Mouse (Mus musculus) kidney, postnatal 0 days (tissue): ENCODE results near the gene Ppp1r16b. TPM values are rescaled to one million over a fixed set of nuclear protein-coding genes. Genes with fewer than 3 reads are reported as not detected.

Experiments
- ATAC-seq: fragments of 200-750 bp; cut with Nextera tagmentation; replicated peaks from 2 replicates; pipeline ENCODE4 v1.8.0; 2017; ENCODE audit warnings: low read depth, moderate number of reproducible peaks, moderate TSS enrichment, moderate library complexity; ENCODE audit not compliant: low FRiP score
- DNase-seq: peaks from one replicate; pipeline ENCODE4 v3.0.0-alpha.2; 2016; ENCODE audit warnings: low spot score
- H3K27ac ChIP-seq: fragments of 300-500 bp; sonication (generic); 2 replicates; pipeline ENCODE4 v1.5.1; 2014; ENCODE audit warnings: mild to moderate bottlenecking
- H3K27me3 ChIP-seq: fragments of 300-500 bp; sonication (generic); 2 replicates; pipeline ENCODE4 v1.6.1; 2014; ENCODE audit warnings: low read length, mixed read lengths; ENCODE audit not compliant: insufficient read depth
- H3K36me3 ChIP-seq: fragments of 300-500 bp; sonication (generic); 2 replicates; pipeline ENCODE4 v1.6.1; 2014; ENCODE audit warnings: low read length, mixed read lengths; ENCODE audit not compliant: insufficient read depth
- H3K4me1 ChIP-seq: fragments of 300-500 bp; sonication (generic); replicated peaks from 2 replicates; pipeline ENCODE4 v1.6.1; 2014; ENCODE audit warnings: antibody characterized with exemption, low read length, mixed read lengths; ENCODE audit not compliant: insufficient read depth
- H3K4me2 ChIP-seq: fragments of 300-500 bp; sonication (generic); 2 replicates; pipeline ENCODE4 v1.6.1; 2014; ENCODE audit warnings: mild to moderate bottlenecking, low read length, moderate library complexity, mixed read lengths
- H3K4me3 ChIP-seq: fragments of 300-500 bp; sonication (generic); replicated peaks from 2 replicates; pipeline ENCODE4 v1.5.1; 2014; ENCODE audit warnings: low read depth, low read length
- H3K9ac ChIP-seq: fragments of 300-500 bp; sonication (generic); 2 replicates; pipeline ENCODE4 v1.6.1; 2014; ENCODE audit warnings: low read depth, low read length
- H3K9me3 ChIP-seq: fragments of 300-500 bp; sonication (generic); replicated peaks from 2 replicates; pipeline ENCODE4 v1.6.1; 2016; ENCODE audit warnings: low read length, inconsistent platforms, mixed read lengths
- CTCF ChIP-seq: IDR thresholded peaks from 2 replicates; pipeline ENCODE4 v1.5.1; 2016; ENCODE audit warnings: antibody characterized with exemption, low read depth, mild to moderate bottlenecking, moderate library complexity
- WGBS: fragments of 180-500 bp; shearing (Covaris S2); extraction: QIAGEN DNeasy Blood & Tissue Kit; methylation state at CpG from one replicate; pipeline ENCODE4 v1.1.7; 2014; 5-methylcytosine and 5-hydroxymethylcytosine counted together
- polyA plus RNA-seq: library from polyadenylated mRNA; unstranded; fragments of >200 nt; fragmentation: Nextera tagmentation; extraction: Ambion mirVana; gene quantifications from 2 replicates; pipeline ENCODE4 v1.2.1, GENCODE M21; 2015

Gene Ppp1r16b
- polyA plus RNA-seq, 1 experiment from 2014 or later = 10.1 TPM

DNA sequence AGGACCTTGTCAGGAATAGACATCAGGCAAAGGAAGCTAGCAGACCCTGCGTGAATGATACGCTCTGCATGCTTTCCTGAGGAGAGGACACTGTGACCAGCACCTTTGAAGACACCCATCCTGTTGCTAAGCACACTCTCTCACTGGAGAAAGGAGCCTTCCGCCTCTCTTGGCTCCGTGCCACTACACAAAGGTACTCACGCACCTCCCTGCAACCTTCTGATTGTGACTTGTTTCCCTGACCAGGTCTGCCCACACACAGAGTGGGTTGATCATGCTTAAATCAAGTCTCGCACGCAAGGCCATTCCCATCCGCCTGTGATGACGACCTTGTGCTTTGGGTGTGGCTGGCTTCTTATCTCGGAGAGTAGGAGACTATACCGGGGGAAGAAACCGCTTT is 42.9 kb downstream of the Ppp1r16b start:
- H3K4me1 ChIP-seq = no peaks in the 10 kb centered on the region
- H3K4me2 ChIP-seq = no peak overlapping the region
- H3K9ac ChIP-seq = no peak overlapping the region
- H3K36me3 ChIP-seq = no peaks in the 10 kb centered on the region
- DNase-seq (no peak), ATAC-seq (no peak)
- no peak overlapping the region for H3K27ac ChIP-seq
- no peak for TF ChIP-seq CTCF
- no peaks in the 10 kb centered on the region for H3K27me3 ChIP-seq
- H3K4me3 ChIP-seq = no peak overlapping the region
- no peaks in the 10 kb centered on the region for H3K9me3 ChIP-seq
- 86% methylated on average over 12 of the region's 12 CpGs for WGBS

DNA sequence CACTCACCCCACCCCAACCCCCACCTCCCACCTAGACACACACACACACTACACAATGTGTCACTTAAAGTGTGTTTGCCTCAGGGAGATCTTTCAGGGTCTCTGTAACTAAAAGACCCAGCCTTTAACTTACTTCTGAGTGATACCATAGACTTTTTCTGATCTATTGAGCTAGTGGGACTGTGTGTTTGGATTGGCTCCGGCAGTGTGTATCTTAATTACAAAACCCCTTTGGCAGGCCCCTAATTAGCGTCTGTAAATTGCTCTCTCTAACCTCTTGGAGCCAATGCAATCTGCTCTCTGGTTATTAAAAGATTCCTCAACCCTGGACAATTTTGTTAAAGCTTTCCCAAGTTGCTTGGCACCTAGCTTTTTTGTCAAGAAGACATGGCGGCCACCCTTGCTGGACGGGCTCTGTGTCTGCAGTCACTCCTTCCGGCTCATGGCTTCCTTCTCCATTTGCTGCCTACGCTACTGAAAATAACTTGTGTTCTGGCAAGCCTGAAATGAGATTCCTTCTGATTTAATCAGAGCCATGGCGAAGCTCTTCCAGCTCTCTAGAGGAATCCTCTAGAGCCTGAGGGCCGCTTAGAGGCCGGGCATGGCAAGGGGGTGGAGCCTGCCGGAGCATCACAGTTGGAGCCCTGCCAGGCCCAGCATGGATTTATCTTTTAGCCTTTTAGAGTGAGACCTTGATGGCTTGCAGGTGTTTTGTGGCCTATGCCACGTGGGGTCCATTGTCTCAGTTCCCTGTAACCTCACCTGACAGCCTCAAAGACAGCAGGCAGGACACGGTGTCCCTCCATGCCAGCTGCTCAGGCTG is 46.9 kb downstream of the Ppp1r16b start:
- peak; percentile 25 for DNase-seq
- no peak overlapping the region for H3K4me3 ChIP-seq

GRCm38 (mm10) chr2:158714826-158715225 is 49.6 kb downstream of the Ppp1r16b start:
- Histone ChIP-seq H3K4me2 (no peak overlapping the region), H3K9me3 (no peaks in the 10 kb centered on the region), H3K27me3 (no peaks in the 10 kb centered on the region), H3K9ac (no peak overlapping the region), H3K36me3 (no peaks in the 10 kb centered on the region), H3K4me3 (no peak overlapping the region), H3K27ac (no peak overlapping the region), H3K4me1 (no peaks in the 10 kb centered on the region)
- TF ChIP-seq CTCF = no peak
- ATAC-seq (no peak), DNase-seq (no peak)
- 80% methylated on average over 6 of the region's 6 CpGs for WGBS

More for the DNA sequence above, 46.9 kb downstream of the Ppp1r16b start:
- H3K36me3 ChIP-seq = no peaks in the 10 kb centered on the region
- 39% methylated on average over 12 of the region's 12 CpGs for WGBS
- no peak; the same call in 1 of the 2 replicates for ATAC-seq
- no peak overlapping the region for H3K27ac ChIP-seq
- no peak overlapping the region for H3K4me2 ChIP-seq
- TF ChIP-seq CTCF = no peak
- H3K9me3 ChIP-seq = no peaks in the 10 kb centered on the region
- H3K9ac ChIP-seq = no peak overlapping the region
- H3K27me3 ChIP-seq = no peaks in the 10 kb centered on the region
- no peaks in the 10 kb centered on the region for H3K4me1 ChIP-seq

DNA sequence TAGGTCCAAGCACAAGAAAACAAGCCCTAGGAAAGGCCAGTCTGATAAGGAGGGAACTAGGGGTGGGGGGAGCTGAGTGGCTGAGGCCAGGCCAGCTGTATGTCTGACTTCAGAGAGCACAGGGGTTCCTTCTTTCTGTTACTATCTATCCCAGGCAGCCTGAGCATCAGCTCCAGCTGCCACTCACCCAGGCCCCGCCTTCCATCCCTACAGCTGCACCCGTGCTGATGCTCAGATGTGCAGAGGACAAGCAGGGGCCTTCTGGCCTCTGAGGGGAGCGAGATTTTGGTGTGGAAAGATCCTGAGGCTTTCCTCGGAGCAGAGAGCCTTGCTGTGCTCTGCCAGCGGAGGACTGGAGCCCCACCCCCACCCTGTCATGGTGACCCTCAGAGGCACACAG is 50.9 kb downstream of the Ppp1r16b start:
- no peak overlapping the region for H3K4me3 ChIP-seq
- H3K4me2 ChIP-seq = no peak overlapping the region
- DNase-seq (no peak), ATAC-seq (no peak)
- H3K36me3 ChIP-seq = no peaks in the 10 kb centered on the region
- no peak overlapping the region for H3K9ac ChIP-seq
- 36% methylated on average over 5 of the region's 5 CpGs for WGBS
- no peak for TF ChIP-seq CTCF
- no peak overlapping the region for H3K27ac ChIP-seq
- no peaks in the 10 kb centered on the region for H3K27me3 ChIP-seq
- H3K9me3 ChIP-seq = no peaks in the 10 kb centered on the region
- H3K4me1 ChIP-seq = no peaks in the 10 kb centered on the region

GRCm38 (mm10) chr2:158717551-158718418 is 52.6 kb downstream of the Ppp1r16b start:
- H3K27ac ChIP-seq = no peak overlapping the region
- no peaks in the 10 kb centered on the region for H3K9me3 ChIP-seq
- DNase-seq = no peak
- H3K4me3 ChIP-seq = no peak overlapping the region
- no peaks in the 10 kb centered on the region for H3K4me1 ChIP-seq
- ATAC-seq = no peak
- H3K4me2 ChIP-seq = no peak overlapping the region
- no peak overlapping the region for H3K9ac ChIP-seq
- no peaks in the 10 kb centered on the region for H3K36me3 ChIP-seq
- no peak for TF ChIP-seq CTCF
- WGBS = 72% methylated on average over 5 of the region's 5 CpGs
- no peaks in the 10 kb centered on the region for H3K27me3 ChIP-seq

- H3K36me3 ChIP-seq = no peaks in the 10 kb centered on the region
- no peak overlapping the region for H3K4me2 ChIP-seq
- no peak overlapping the region for H3K4me3 ChIP-seq
- H3K27me3 ChIP-seq = no peaks in the 10 kb centered on the region
- 79% methylated on average over 12 of the region's 12 CpGs for WGBS
- DNase-seq (no peak), ATAC-seq (peak; percentile 74)
- H3K9ac ChIP-seq = no peak overlapping the region
- H3K9me3 ChIP-seq = no peaks in the 10 kb centered on the region
- H3K27ac ChIP-seq = no peak overlapping the region
- no peaks in the 10 kb centered on the region for H3K4me1 ChIP-seq
- no peak for TF ChIP-seq CTCF
Measured at GRCm38 (mm10) chr2:158718816-158719549, 53.8 kb downstream of the Ppp1r16b start.
